Mouse (Mus musculus): ENCODE data around the gene Pclo.
"Not testable (repeated sequence)": the region's sequence is repeated elsewhere in the genome, so short reads cannot be mapped to it uniquely, and the experiment has no call there.

Pclo gene

GRCm38 (mm10) chr5:14514631-14515523 lies at the start of gene Pclo:
TSS of gene Pclo (plus strand) at chr5:14514918.
- DNase-seq (ENCODE audit: low read depth) = no peak

- DNase-seq (ENCODE audit: low read depth) = not testable (repeated sequence)
Measured at GRCm38 (mm10) chr5:14494431-14494830, 20.3 kb upstream of the Pclo start.

GRCm38 (mm10) chr5:14508522-14508921 lies 6.2 kb upstream of the Pclo start:
- no peak for DNase-seq (ENCODE audit: low read depth)

GRCm38 (mm10) chr5:14509621-14510020 lies 5.1 kb upstream of the Pclo start:
- no peak for DNase-seq (ENCODE audit: low read depth)

- no peak for DNase-seq (ENCODE audit: low read depth)
Measured at GRCm38 (mm10) chr5:14518131-14518832, 3.6 kb downstream of the Pclo start.

- no peak for DNase-seq (ENCODE audit: low read depth)
Measured at GRCm38 (mm10) chr5:14522006-14522405, 7.3 kb downstream of the Pclo start.

GRCm38 (mm10) chr5:14526038-14526437 lies 11.3 kb downstream of the Pclo start:
- no peak for DNase-seq (ENCODE audit: low read depth)

GRCm38 (mm10) chr5:14527796-14528195 lies 13.1 kb downstream of the Pclo start:
- DNase-seq (ENCODE audit: low read depth) = no peak

GRCm38 (mm10) chr5:14531906-14532305 lies 17.2 kb downstream of the Pclo start:
- DNase-seq (ENCODE audit: low read depth) = no peak

GRCm38 (mm10) chr5:14539346-14539745 lies 24.6 kb downstream of the Pclo start:
- no peak for DNase-seq (ENCODE audit: low read depth)

- no peak for DNase-seq (ENCODE audit: low read depth)
Measured at GRCm38 (mm10) chr5:14539961-14540627, 25.4 kb downstream of the Pclo start.

GRCm38 (mm10) chr5:14575626-14576025 lies 60.9 kb downstream of the Pclo start:
- DNase-seq (ENCODE audit: low read depth) = no peak

- DNase-seq (ENCODE audit: low read depth) = no peak
Measured at GRCm38 (mm10) chr5:14591479-14591878, 76.8 kb downstream of the Pclo start.

GRCm38 (mm10) chr5:14595426-14596013 lies 80.8 kb downstream of the Pclo start:
- no peak for DNase-seq (ENCODE audit: low read depth)

- DNase-seq (ENCODE audit: low read depth) = no peak
Measured at GRCm38 (mm10) chr5:14608318-14608717, 93.6 kb downstream of the Pclo start.

- no peak for DNase-seq (ENCODE audit: low read depth)
Measured at GRCm38 (mm10) chr5:14621146-14621545, 106.4 kb downstream of the Pclo start.

GRCm38 (mm10) chr5:14623360-14623759 lies 108.6 kb downstream of the Pclo start:
- DNase-seq (ENCODE audit: low read depth) = no peak

GRCm38 (mm10) chr5:14641260-14641659 lies 126.5 kb downstream of the Pclo start:
- DNase-seq (ENCODE audit: low read depth) = no peak

GRCm38 (mm10) chr5:14645856-14646255 lies 131.1 kb downstream of the Pclo start:
- DNase-seq (ENCODE audit: low read depth) = no peak

- DNase-seq (ENCODE audit: low read depth) = no peak
Measured at GRCm38 (mm10) chr5:14660637-14661036, 145.9 kb downstream of the Pclo start.

GRCm38 (mm10) chr5:14662180-14662579 lies 147.5 kb downstream of the Pclo start:
- no peak for DNase-seq (ENCODE audit: low read depth)

- DNase-seq (ENCODE audit: low read depth) = no peak
Measured at GRCm38 (mm10) chr5:14662603-14663002, 147.9 kb downstream of the Pclo start.

Data from fibroblast of lung, adult 2 months (primary cell).